Mouse (Mus musculus): Measurements from ENCODE around the gene Dgka. TPM values are rescaled to one million over a fixed set of nuclear protein-coding genes. Genes with fewer than 3 reads are reported as not detected.

The Dgka gene
- polyA plus RNA-seq (2014; fragmentation: Illumina TruSeq; extraction: RNeasy Lipid Tissue Mini Kit (QIAGEN cat#74804); ENCODE audit: low read depth, low replicate concordance), result 76.1 TPM

GRCm38 (mm10) chr10:128744680-128745601, at the start of gene Dgka:
TSS of gene Dgka (minus strand) at chr10:128744855.

DNA sequence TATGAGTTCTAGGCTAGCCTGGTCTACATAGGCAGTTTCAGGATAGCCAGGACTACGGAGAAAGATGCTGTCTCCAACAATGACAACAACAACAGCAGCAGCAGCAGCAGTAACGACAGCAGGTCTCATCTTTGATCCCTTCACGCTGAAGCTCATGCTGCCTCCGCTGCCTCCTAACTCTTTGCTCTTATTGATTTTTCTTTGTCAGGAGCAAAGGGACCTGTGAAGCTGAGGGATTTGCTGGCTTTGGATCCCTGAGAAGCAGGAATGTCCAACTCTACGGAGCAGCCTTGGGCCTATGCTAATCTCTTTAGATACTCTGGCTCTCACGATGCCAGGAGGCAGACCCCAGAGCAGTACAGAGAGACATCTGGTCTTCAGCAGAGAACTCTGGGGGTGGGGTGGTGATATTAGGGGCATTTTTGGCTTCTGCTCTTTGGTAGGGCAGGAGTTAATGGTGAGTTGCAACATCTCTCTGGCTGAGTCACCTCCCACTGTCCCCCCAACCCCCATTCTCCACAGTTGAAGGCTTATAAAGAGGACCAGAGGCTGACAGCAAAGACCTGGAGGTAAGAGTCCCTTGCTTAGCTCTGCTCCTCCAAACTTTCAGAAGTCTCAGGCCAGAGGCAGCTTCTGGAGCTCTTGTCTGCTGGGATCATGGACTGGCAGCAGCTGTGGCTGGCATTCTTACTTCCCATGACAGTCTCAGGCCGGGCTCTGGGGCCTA, 45.9 kb upstream of the Dgka start, which contains the start of gene Mmp19:
TSS of gene Mmp19 (plus strand) at position 513 of the 727 bp plus-strand sequence.

DNA sequence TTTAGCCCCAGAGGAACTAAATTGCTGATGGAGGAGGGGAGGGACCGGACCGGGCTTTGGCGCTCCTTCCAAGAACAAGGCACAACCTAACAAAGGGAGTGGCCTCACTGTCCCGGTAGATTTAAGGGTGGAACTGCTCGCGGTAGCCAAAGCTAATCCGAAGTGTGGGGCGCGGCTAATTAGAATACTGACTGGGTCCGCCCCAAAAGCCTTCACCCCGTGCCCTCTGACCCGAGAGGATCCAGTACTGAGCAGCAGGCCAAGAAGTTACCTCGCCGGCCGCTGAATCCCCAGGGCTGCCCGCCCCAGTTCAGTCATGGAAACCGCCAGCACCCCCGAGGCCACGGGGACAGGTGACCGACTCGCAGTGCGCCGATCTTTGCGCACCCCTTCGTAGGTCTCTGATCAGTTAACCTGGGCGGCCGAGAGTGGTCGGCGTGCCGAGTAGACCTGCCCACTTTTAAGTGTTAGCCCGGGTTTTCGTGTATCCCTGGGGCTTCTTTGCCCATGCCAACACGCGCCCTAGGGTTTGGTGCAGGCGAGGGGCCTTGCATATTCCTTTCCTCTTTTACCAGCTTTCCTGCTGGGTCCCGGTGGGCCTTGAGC, 3.1 kb upstream of the Dgka start, which contains the start of gene Pym1:
TSS of gene Pym1 (plus strand) at position 244 of the 606 bp plus-strand sequence.

DNA sequence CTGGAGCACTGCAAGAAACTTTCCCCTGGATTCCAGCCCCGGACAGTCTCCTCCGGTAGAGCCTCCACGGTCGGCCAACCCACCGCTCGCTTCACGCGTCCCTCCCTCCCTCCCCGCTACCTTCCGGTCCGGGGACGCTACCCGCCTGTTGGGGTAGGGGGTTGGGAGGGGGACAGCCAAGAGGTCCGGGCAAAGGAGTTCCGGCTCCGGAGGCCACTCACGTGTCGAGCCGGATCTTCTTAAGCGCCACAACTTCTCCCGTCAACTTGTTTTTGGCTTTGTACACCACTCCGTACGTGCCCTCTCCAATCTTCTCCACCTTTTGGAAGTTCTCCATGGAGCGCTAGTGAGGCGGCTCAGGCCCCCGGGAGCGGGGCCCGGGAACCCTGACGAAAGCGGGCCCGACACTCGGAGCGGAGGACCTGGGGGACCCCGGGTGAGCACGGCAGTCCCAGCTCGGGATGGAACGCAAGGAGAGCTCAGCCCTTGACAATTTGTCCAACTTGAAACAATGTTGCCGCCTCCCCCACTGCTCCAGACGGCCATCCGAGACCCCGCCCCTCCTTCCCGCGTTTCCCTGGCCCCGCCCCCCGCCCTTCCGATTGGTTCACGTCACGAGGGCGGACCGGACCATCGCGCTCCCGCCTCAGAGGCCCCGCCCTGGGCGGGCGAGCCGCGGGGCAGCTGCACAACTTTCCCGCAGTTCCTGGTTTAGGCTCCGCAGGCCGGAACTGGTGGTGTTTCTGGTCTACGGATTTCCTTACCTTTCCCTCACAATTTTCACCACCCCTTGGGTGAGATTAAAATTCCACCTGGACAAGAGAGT, 40.0 kb downstream of the Dgka start, which contains the start of gene Cdk2:
TSS of gene Cdk2 (minus strand) at position 541 of the 826 bp plus-strand sequence.

GRCm38 (mm10) chr10:128703895-128704294, 40.8 kb downstream of the Dgka start, which contains the start of gene Pmel:
TSS of gene Pmel (plus strand) at chr10:128704195.

GRCm38 (mm10) chr10:128695992-128696807, 48.5 kb downstream of the Dgka start, which contains the start of gene Rab5b:
TSS of gene Rab5b (minus strand) at chr10:128696264.

DNA sequence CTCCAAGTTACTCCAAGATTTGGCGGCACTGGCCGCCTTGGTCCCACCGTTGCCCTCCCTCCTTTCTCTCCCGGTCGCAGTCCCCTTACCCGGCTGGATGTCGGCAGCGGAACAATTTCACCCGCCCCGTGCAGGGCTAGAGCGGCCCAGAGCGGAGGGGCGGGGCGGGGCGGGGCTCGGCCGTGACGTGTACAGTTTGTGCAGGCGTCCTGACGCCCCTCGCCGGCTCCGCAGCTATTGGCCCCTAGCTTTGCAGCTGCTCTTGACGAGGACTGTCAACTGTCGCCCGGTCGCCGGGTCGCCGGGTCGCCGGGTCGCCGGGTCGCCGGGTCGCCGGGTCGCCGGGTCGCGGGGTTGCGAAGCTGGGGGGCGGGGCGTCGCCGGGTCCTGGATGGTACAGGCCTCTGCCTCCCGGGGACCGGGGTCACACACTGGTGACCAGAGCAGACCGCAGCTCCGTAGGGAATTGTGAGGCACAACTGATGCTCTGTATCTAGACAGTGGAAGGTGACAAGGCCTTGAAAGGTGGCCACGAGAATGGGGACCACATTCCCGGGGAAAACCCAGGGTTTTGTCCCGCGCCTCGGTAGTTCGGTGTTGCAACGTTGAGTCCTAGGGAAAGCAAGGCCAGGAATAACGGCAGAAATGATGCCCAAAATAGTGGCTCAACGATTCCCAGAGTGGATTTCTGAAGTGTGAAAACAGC, 70.7 kb downstream of the Dgka start, which contains the start of gene Suox:
TSS of gene Suox (minus strand) at position 311 of the 706 bp plus-strand sequence.

Other genes starting within 250 kb of the Dgka start
- gene Myl6b, start 246.2 kb downstream of the Dgka start, polyA plus RNA-seq (2014; fragmentation: Illumina TruSeq; extraction: RNeasy Lipid Tissue Mini Kit (QIAGEN cat#74804); ENCODE audit: low read depth, low replicate concordance), result not detected
- 6.7 TPM for gene Esyt1, start 219.0 kb downstream of the Dgka start, polyA plus RNA-seq (2014; fragmentation: Illumina TruSeq; extraction: RNeasy Lipid Tissue Mini Kit (QIAGEN cat#74804); ENCODE audit: low read depth, low replicate concordance)
- 1.0 TPM for gene Zc3h10, start 197.1 kb downstream of the Dgka start, polyA plus RNA-seq (2014; fragmentation: Illumina TruSeq; extraction: RNeasy Lipid Tissue Mini Kit (QIAGEN cat#74804); ENCODE audit: low read depth, low replicate concordance)
- gene Rpl41, start 195.6 kb downstream of the Dgka start, polyA plus RNA-seq (2014; fragmentation: Illumina TruSeq; extraction: RNeasy Lipid Tissue Mini Kit (QIAGEN cat#74804); ENCODE audit: low read depth, low replicate concordance), result 31.9 TPM
- 83.2 TPM for gene Pa2g4, start 178.9 kb downstream of the Dgka start, polyA plus RNA-seq (2014; fragmentation: Illumina TruSeq; extraction: RNeasy Lipid Tissue Mini Kit (QIAGEN cat#74804); ENCODE audit: low read depth, low replicate concordance)
- gene Erbb3, start 155.2 kb downstream of the Dgka start, polyA plus RNA-seq (2014; fragmentation: Illumina TruSeq; extraction: RNeasy Lipid Tissue Mini Kit (QIAGEN cat#74804); ENCODE audit: low read depth, low replicate concordance), result 177 TPM
- 10.0 TPM for gene Rps26, start 118.1 kb downstream of the Dgka start, polyA plus RNA-seq (2014; fragmentation: Illumina TruSeq; extraction: RNeasy Lipid Tissue Mini Kit (QIAGEN cat#74804); ENCODE audit: low read depth, low replicate concordance)
- gene Ikzf4, start 98.9 kb downstream of the Dgka start, polyA plus RNA-seq (2014; fragmentation: Illumina TruSeq; extraction: RNeasy Lipid Tissue Mini Kit (QIAGEN cat#74804); ENCODE audit: low read depth, low replicate concordance), result 0.60 TPM
- gene Suox, start 70.8 kb downstream of the Dgka start, polyA plus RNA-seq (2014; fragmentation: Illumina TruSeq; extraction: RNeasy Lipid Tissue Mini Kit (QIAGEN cat#74804); ENCODE audit: low read depth, low replicate concordance), result 5.9 TPM
- gene Rab5b, start 48.6 kb downstream of the Dgka start, polyA plus RNA-seq (2014; fragmentation: Illumina TruSeq; extraction: RNeasy Lipid Tissue Mini Kit (QIAGEN cat#74804); ENCODE audit: low read depth, low replicate concordance), result 100 TPM
- not detected for gene Pmel, start 40.7 kb downstream of the Dgka start, polyA plus RNA-seq (2014; fragmentation: Illumina TruSeq; extraction: RNeasy Lipid Tissue Mini Kit (QIAGEN cat#74804); ENCODE audit: low read depth, low replicate concordance)
- gene Cdk2, start 39.8 kb downstream of the Dgka start, polyA plus RNA-seq (2014; fragmentation: Illumina TruSeq; extraction: RNeasy Lipid Tissue Mini Kit (QIAGEN cat#74804); ENCODE audit: low read depth, low replicate concordance), result 21.9 TPM
- gene Pym1, start 3.0 kb upstream of the Dgka start, polyA plus RNA-seq (2014; fragmentation: Illumina TruSeq; extraction: RNeasy Lipid Tissue Mini Kit (QIAGEN cat#74804); ENCODE audit: low read depth, low replicate concordance), result 0.95 TPM
- 7.0 TPM for gene Mmp19, start 46.1 kb upstream of the Dgka start, polyA plus RNA-seq (2014; fragmentation: Illumina TruSeq; extraction: RNeasy Lipid Tissue Mini Kit (QIAGEN cat#74804); ENCODE audit: low read depth, low replicate concordance)
- 61.1 TPM for gene Dnajc14, start 59.2 kb upstream of the Dgka start, polyA plus RNA-seq (2014; fragmentation: Illumina TruSeq; extraction: RNeasy Lipid Tissue Mini Kit (QIAGEN cat#74804); ENCODE audit: low read depth, low replicate concordance)
- 8.0 TPM for gene Tmem198b, start 59.5 kb upstream of the Dgka start, polyA plus RNA-seq (2014; fragmentation: Illumina TruSeq; extraction: RNeasy Lipid Tissue Mini Kit (QIAGEN cat#74804); ENCODE audit: low read depth, low replicate concordance)
- gene Sarnp, start 72.5 kb upstream of the Dgka start, polyA plus RNA-seq (2014; fragmentation: Illumina TruSeq; extraction: RNeasy Lipid Tissue Mini Kit (QIAGEN cat#74804); ENCODE audit: low read depth, low replicate concordance), result 258 TPM
- 259 TPM for gene Ormdl2, start 76.8 kb upstream of the Dgka start, polyA plus RNA-seq (2014; fragmentation: Illumina TruSeq; extraction: RNeasy Lipid Tissue Mini Kit (QIAGEN cat#74804); ENCODE audit: low read depth, low replicate concordance)
- 2.7 TPM for gene Gdf11, start 146.9 kb upstream of the Dgka start, polyA plus RNA-seq (2014; fragmentation: Illumina TruSeq; extraction: RNeasy Lipid Tissue Mini Kit (QIAGEN cat#74804); ENCODE audit: low read depth, low replicate concordance)
- gene Cd63, start 156.1 kb upstream of the Dgka start, polyA plus RNA-seq (2014; fragmentation: Illumina TruSeq; extraction: RNeasy Lipid Tissue Mini Kit (QIAGEN cat#74804); ENCODE audit: low read depth, low replicate concordance), result 777 TPM
- 3.9 TPM for gene Rdh5, start 178.0 kb upstream of the Dgka start, polyA plus RNA-seq (2014; fragmentation: Illumina TruSeq; extraction: RNeasy Lipid Tissue Mini Kit (QIAGEN cat#74804); ENCODE audit: low read depth, low replicate concordance)
- gene Bloc1s1, start 179.2 kb upstream of the Dgka start, polyA plus RNA-seq (2014; fragmentation: Illumina TruSeq; extraction: RNeasy Lipid Tissue Mini Kit (QIAGEN cat#74804); ENCODE audit: low read depth, low replicate concordance), result not detected
- gene Itga7, start 189.0 kb upstream of the Dgka start, polyA plus RNA-seq (2014; fragmentation: Illumina TruSeq; extraction: RNeasy Lipid Tissue Mini Kit (QIAGEN cat#74804); ENCODE audit: low read depth, low replicate concordance), result 4.2 TPM
- gene Mettl7b, start 216.1 kb upstream of the Dgka start, polyA plus RNA-seq (2014; fragmentation: Illumina TruSeq; extraction: RNeasy Lipid Tissue Mini Kit (QIAGEN cat#74804); ENCODE audit: low read depth, low replicate concordance), result 20.4 TPM
- gene Olfr9, start 244.6 kb upstream of the Dgka start, polyA plus RNA-seq (2014; fragmentation: Illumina TruSeq; extraction: RNeasy Lipid Tissue Mini Kit (QIAGEN cat#74804); ENCODE audit: low read depth, low replicate concordance), result not detected

All from sigmoid colon, adult 10 weeks (tissue).